Mouse (Mus musculus): ENCODE measurements around the gene Gm13696. TPM values are rescaled to one million over a fixed set of nuclear protein-coding genes. Genes with fewer than 3 reads are reported as not detected.
"Not testable (repeated sequence)": the region's sequence is repeated elsewhere in the genome, so short reads cannot be mapped to it uniquely, and the experiment has no call there.

Gm13696 gene
- polyA plus RNA-seq, 1 experiment from 2014 or later = not detected

DNA sequence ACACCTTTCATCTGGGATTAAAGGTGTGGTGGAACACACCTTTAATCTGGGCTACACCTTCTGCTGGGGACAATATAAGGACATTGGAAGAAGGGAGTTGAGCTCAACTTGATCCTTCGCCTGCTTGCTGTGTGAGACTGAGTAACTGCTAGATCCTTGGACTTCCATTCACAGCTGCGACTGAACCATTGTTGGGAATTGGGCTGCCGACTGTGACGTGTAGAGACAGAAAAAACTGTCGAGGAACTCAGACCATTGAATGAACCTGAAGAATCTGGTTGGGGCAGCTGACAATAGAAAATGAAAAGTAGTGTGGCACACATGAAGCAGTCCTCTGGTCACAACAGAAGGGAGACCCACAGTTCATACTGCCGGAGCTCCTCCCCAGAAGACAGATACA, 5.7 kb downstream of the Gm13696 start, which contains the start of gene Gm13694:
Gene Gm13694, plus strand, starts transcription at position 301 of the 400 bp plus-strand sequence.
- not testable (repeated sequence) for DNase-seq (ENCODE audit: low spot score); H3K4me1 ChIP-seq (replicated peaks; ENCODE audit: control insufficient read depth, insufficient read depth); H3K27me3 ChIP-seq (ENCODE audit: control insufficient read depth, insufficient read depth, low read length); H3K27ac ChIP-seq (replicated peaks); ATAC-seq (ENCODE audit: low FRiP score, low TSS enrichment); H3K9ac ChIP-seq (ENCODE audit: low read length); H3K36me3 ChIP-seq (ENCODE audit: control insufficient read depth, insufficient read depth, low read length); H3K4me2 ChIP-seq (replicated peaks; ENCODE audit: low read depth); H3K4me3 ChIP-seq (ENCODE audit: low read depth, low read length); H3K9me3 ChIP-seq (ENCODE audit: control insufficient read depth, low read length)
- no CpG with 5 or more reads among the region's 6 CpGs for WGBS

DNA sequence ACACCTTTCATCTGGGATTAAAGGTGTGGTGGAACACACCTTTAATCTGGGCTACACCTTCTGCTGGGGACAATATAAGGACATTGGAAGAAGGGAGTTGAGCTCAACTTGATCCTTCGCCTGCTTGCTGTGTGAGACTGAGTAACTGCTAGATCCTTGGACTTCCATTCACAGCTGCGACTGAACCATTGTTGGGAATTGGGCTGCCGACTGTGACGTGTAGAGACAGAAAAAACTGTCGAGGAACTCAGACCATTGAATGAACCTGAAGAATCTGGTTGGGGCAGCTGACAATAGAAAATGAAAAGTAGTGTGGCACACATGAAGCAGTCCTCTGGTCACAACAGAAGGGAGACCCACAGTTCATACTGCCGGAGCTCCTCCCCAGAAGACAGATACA, 11.5 kb downstream of the Gm13696 start, which contains the start of gene Gm13697:
Gene Gm13697, plus strand, starts transcription at position 301 of the 400 bp plus-strand sequence.
- ATAC-seq (ENCODE audit: low FRiP score, low TSS enrichment); H3K4me2 ChIP-seq (replicated peaks; ENCODE audit: low read depth); H3K9me3 ChIP-seq (ENCODE audit: control insufficient read depth, low read length); H3K4me3 ChIP-seq (ENCODE audit: low read depth, low read length); H3K9ac ChIP-seq (ENCODE audit: low read length); H3K36me3 ChIP-seq (ENCODE audit: control insufficient read depth, insufficient read depth, low read length); H3K27me3 ChIP-seq (ENCODE audit: control insufficient read depth, insufficient read depth, low read length); H3K27ac ChIP-seq (replicated peaks); H3K4me1 ChIP-seq (replicated peaks; ENCODE audit: control insufficient read depth, insufficient read depth); DNase-seq (ENCODE audit: low spot score): not testable (repeated sequence)
- WGBS = no CpG with 5 or more reads among the region's 6 CpGs

DNA sequence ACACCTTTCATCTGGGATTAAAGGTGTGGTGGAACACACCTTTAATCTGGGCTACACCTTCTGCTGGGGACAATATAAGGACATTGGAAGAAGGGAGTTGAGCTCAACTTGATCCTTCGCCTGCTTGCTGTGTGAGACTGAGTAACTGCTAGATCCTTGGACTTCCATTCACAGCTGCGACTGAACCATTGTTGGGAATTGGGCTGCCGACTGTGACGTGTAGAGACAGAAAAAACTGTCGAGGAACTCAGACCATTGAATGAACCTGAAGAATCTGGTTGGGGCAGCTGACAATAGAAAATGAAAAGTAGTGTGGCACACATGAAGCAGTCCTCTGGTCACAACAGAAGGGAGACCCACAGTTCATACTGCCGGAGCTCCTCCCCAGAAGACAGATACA, 17.3 kb downstream of the Gm13696 start, which contains the start of gene Gm13691:
Gene Gm13691, plus strand, starts transcription at position 301 of the 400 bp plus-strand sequence.
- WGBS = no CpG with 5 or more reads among the region's 6 CpGs
- ATAC-seq (ENCODE audit: low FRiP score, low TSS enrichment) = not testable (repeated sequence)

DNA sequence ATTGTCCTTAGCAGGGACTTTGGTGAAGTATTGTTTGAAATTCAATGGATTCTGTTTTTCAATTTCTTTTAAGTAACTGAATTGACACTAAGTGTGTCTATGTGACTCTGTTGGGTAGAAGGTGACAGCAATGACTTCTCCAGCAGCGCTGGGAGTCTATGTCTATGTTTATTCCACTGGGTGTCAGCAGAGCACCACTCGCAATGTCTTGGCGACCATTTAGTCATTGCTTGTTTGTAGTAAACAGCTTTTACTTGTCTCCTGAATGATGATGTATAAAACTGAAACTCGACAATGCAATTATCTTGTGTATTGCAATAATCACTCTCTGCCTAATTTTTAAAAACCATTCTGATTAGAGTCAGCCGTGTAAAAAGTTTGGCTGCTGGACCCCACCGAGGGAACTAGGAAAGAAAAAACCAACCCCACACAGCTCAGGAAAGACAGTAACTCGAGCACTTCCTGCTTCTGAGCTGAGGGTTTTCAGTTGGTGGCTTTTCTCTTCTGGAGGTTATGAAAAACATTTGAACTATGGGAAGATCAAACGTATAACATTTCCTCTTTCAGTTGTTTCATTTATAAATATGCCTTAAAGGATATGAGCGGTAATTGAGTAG, 20.8 kb downstream of the Gm13696 start:
- not testable (repeated sequence) for H3K36me3 ChIP-seq (ENCODE audit: control insufficient read depth, insufficient read depth, low read length); H3K27me3 ChIP-seq (ENCODE audit: control insufficient read depth, insufficient read depth, low read length); H3K27ac ChIP-seq (replicated peaks); H3K4me3 ChIP-seq (ENCODE audit: low read depth, low read length); H3K4me2 ChIP-seq (replicated peaks; ENCODE audit: low read depth); DNase-seq (ENCODE audit: low spot score); H3K4me1 ChIP-seq (replicated peaks; ENCODE audit: control insufficient read depth, insufficient read depth); ATAC-seq (ENCODE audit: low FRiP score, low TSS enrichment); H3K9ac ChIP-seq (ENCODE audit: low read length); H3K9me3 ChIP-seq (ENCODE audit: control insufficient read depth, low read length)
- 31% methylated on average over 7 of the region's 9 CpGs for WGBS

More for the DNA sequence above, 17.3 kb downstream of the Gm13696 start, which contains the start of gene Gm13691:
- not testable (repeated sequence) for H3K36me3 ChIP-seq (ENCODE audit: control insufficient read depth, insufficient read depth, low read length); H3K4me1 ChIP-seq (replicated peaks; ENCODE audit: control insufficient read depth, insufficient read depth); H3K9ac ChIP-seq (ENCODE audit: low read length); H3K27ac ChIP-seq (replicated peaks); H3K4me2 ChIP-seq (replicated peaks; ENCODE audit: low read depth); H3K9me3 ChIP-seq (ENCODE audit: control insufficient read depth, low read length); DNase-seq (ENCODE audit: low spot score); H3K27me3 ChIP-seq (ENCODE audit: control insufficient read depth, insufficient read depth, low read length); H3K4me3 ChIP-seq (ENCODE audit: low read depth, low read length)

DNA sequence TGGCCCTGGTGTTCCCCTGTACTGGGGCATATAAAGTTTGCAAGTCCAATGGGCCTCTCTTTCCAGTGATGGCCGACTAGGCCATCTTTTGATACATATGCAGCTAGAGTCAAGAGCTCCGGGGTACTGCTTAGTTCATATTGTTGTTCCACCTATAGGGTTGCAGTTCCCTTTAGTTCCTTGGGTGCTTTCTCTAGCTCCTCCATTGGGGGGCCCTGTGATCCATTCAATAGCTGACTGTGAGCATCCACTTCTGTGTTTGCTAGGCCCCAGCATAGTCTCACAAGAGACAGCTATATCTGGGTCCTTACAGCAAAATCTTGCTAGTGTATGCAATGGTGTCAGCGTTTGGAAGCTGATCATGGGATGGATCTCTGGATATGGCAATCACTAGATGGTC, 21.6 kb downstream of the Gm13696 start:
- not testable (repeated sequence) for H3K4me3 ChIP-seq (ENCODE audit: low read depth, low read length); H3K4me2 ChIP-seq (replicated peaks; ENCODE audit: low read depth); H3K9me3 ChIP-seq (ENCODE audit: control insufficient read depth, low read length); H3K27me3 ChIP-seq (ENCODE audit: control insufficient read depth, insufficient read depth, low read length); H3K9ac ChIP-seq (ENCODE audit: low read length); DNase-seq (ENCODE audit: low spot score); H3K27ac ChIP-seq (replicated peaks); ATAC-seq (ENCODE audit: low FRiP score, low TSS enrichment); H3K36me3 ChIP-seq (ENCODE audit: control insufficient read depth, insufficient read depth, low read length); H3K4me1 ChIP-seq (replicated peaks; ENCODE audit: control insufficient read depth, insufficient read depth)
- no CpG with 5 or more reads among the region's 3 CpGs for WGBS

DNA sequence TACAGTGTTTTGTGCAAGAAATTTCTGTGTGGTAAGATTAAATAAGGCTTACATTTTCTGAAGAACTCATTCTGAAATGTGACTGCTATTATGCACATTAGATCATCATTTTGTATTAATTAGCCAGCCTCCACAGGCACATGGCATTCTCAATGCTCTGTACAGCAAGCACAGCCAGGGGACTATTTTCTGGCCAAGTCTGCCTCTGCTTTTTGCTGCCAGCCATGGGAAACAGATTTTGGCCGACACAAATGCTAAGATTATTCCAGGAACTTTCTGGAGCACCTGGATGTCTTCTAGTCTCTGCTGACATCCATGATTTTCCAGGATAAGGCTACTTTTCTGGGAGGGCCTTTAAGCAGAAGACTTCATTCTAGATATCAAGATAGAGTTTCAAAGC, 36.0 kb downstream of the Gm13696 start:
- no peak for ATAC-seq (ENCODE audit: low FRiP score, low TSS enrichment)

More for the DNA sequence above, 36.0 kb downstream of the Gm13696 start:
- Histone ChIP-seq H3K9ac (ENCODE audit: low read length) (no peak overlapping the region), H3K27ac (replicated peaks) (no peak overlapping the region), H3K9me3 (ENCODE audit: control insufficient read depth, low read length) (no peaks in the 10 kb centered on the region), H3K36me3 (ENCODE audit: control insufficient read depth, insufficient read depth, low read length) (no peaks in the 10 kb centered on the region), H3K4me2 (replicated peaks; ENCODE audit: low read depth) (no peak overlapping the region), H3K4me1 (replicated peaks; ENCODE audit: control insufficient read depth, insufficient read depth) (no peaks in the 10 kb centered on the region), H3K27me3 (ENCODE audit: control insufficient read depth, insufficient read depth, low read length) (no peaks in the 10 kb centered on the region), H3K4me3 (ENCODE audit: low read depth, low read length) (no peak overlapping the region)
- 29% methylated on average over 1 of the region's 1 CpGs for WGBS
- no peak for DNase-seq (ENCODE audit: low spot score)
- TF ChIP-seq CTCF (IDR thresholded peaks at IDR 0.05; ENCODE audit: low read depth) (no peak), EP300 (optimal IDR thresholded peaks at IDR 0.05) (no peak)
